Mouse (Mus musculus): ENCODE measurements around the gene Mapk7. TPM values are rescaled to one million over a fixed set of nuclear protein-coding genes. Genes with fewer than 3 reads are reported as not detected.
A peak's percentile ranks its signal among the peaks of the same experiment; 100 is the strongest.

Mapk7 gene
- 1 to 10 TPM; 5.7 to 6.4 TPM for total RNA-seq (2021)

DNA sequence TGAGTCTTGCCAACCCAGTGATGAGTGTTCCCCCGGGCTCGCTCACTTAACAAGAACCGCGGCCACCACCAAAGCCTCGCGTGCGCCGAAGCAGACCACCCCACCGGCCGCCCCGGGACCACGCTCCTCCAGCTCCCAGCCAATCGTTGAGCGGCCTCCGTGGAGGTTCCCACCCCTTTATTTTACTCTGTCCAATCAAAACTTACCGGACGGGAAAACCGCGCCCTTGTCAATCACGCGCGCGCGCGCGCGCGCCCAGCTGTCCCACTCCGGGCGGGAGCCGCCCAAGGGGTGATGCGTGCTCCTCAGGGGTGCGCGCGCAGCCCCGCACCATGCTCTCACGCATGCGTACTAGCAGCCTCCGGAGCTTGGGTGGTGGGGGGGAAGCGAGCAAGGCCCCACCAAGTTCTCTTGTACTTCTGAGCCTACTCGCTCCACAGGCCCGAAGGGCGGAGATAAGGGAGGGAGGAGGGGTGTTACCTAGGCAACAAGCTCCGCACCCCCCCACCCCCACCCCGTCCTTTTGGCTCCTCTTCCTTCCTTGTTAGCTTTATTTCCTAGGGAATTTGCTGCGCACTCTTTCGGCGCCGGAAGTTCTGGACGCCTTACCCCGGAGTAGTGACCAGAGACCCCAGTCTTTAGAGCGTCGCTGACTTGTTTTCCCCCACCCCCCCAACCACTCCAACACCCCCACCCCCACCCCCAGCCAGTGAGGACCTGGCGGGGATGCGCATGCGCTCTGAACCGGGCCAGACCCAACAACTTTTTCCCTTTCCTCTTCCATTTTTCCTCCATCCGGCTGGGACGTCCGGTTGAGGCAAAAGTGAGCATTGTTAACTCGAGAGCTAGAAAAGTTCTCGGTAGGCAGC lies at the start of gene Mapk7:
Gene Mapk7 (minus strand): TSS at position 278 of the 869 bp plus-strand sequence.
- intact Hi-C loops (cut with DNase I) = loop anchor here (2.0 kb wide), 1 partner anchor 86 kb away; no protein-coding TSS in a partner anchor
- DNase-seq = peak; percentile 93 to 94

DNA sequence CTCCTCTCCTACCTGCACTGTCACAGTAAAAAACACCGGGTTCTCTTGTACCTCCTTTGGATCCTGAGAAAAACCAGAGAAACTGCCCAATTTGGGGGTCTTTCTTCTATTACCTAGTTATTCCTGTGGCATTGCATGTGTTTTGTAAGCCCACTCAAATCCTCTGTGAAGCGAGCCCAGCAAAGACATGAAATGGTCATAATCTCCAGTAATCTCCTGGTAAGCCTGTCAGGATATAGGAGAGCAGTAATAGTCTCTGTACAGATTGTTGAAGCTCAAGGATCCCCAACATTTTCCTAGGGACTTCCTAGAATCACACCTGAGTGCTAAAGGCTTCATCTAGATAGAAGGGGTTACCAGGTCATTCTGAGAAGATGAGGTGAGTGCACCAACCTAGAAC lies 46.9 kb upstream of the Mapk7 start:
- DNase-seq = no peak
- intact Hi-C loops (cut with DNase I) = no loop called here

DNA sequence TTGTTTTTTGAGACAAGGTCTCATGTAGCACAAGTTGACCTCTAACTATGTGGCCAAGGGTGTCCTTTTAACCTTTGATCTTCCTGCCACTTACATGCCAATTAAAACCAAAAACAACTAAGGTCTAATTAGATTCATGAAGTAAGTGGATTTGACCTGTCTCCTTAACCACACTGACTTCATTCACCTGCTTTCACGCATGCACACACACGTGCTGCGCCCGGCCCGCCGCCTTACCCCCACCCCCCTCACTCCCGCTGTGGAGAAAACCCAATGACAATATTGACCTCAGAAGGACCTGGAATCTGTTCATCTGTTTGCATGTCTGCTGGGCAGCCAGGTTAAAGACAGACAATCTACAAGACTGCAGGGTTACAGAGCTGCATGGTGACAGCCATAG lies 46.4 kb upstream of the Mapk7 start:
- no peak for DNase-seq
- intact Hi-C loops (cut with DNase I) = no loop called here

DNA sequence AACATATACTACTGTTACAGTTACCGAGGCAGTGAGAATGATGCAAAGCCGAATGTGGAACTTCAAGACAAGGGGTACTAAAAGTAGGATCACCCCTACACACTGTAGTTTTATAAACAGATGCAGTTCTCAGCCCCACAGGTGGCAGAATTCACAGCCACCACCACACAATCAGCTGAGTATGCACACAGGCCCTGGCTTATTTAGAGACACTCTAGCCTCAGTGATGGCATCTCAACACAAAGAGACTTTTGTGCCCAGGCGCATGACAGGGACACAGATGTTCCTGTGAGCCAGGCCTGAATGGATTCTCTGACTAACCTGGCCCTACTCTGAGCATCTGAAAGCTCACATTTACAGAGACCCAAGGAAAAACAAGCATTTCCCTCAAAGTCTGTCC lies 43.2 kb upstream of the Mapk7 start:
- DNase-seq = no peak

DNA sequence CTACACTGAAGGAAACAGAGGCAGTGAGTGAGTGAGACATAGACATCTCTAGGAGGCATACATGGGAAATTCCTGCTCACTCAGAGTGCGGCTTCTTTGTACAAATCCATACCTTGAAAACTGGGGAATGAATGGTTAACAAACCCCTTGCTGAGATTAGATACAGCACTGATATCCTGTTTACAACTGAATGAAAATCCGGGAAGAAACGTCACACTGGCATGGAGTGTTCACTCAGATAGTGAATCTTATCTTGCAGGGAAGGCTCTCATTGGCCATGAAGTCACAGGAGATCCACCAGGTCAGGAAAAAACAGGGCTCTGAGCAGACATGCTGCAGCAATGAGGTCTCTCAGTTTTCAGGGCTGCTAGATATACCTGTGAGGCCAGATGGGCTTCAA lies 42.7 kb upstream of the Mapk7 start:
- intact Hi-C loops (cut with DNase I) = no loop called here
- no peak for DNase-seq

More for the DNA sequence above, 43.2 kb upstream of the Mapk7 start:
- intact Hi-C loops (cut with DNase I) = no loop called here

DNA sequence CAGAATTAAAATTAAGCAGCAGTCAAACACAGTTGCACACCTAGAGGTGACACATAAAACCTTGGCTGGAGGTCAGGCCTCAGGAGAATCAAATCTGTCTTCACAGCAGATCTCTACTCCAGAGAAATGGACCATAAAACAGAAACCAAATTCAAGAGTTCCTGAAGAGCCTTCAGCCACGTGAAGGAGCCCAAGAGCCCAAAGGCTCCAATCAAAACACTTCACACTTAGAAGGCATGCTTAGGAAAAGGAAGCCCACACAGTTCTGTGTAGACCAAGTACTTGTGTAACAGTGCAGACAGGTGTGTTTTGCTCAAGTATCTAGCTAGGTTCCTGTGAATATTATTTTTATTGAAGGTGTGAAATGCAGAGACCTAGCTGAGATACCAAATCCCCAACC lies 41.3 kb upstream of the Mapk7 start:
- intact Hi-C loops (cut with DNase I) = loop anchor here (2.0 kb wide), 1 partner anchor 43 kb away; the partner anchor contains the start of gene Epn2
- no peak for DNase-seq

DNA sequence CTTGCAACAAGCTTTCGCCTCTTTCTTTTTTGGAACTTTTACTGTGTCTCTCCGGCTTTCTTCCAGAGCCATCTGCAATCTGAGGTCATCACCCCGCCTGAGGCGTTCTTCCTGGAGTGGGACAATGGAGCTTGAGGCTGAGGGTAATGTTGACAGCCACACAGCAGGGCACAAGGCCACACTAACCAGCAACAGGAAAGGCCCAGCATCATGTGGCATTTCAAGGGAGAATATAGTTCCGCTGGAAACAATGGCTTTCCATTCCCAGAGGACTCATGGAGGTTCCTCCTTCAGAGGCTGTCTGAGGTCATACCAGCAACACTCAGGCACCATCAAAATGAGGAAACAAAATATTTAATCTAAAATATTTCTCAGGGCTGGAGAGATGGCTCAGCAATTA lies 39.4 kb upstream of the Mapk7 start:
- peak; percentile 34 to 39 for DNase-seq
- intact Hi-C loops (cut with DNase I) = loop anchor here (2.0 kb wide), 1 partner anchor 85 kb away; no protein-coding TSS in a partner anchor

DNA sequence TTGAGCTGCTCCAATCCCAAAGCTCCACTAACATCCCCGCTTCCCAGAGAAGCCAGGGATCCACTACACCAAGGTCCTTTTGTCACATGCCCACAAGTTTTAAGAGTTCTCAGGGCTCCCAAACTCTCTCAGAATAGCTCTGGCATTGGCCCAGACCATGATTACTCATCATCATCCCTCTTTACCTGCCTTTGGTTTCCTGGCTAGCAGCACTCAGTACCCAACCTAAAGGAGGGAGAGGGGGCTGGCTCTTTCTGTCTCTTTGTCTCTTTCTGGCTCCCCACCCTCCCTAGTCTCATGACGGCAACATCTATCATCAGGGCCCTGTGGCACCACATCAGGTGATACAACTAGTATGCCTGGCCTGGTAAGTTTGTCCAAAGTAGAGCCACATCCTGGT lies 38.6 kb upstream of the Mapk7 start:
- intact Hi-C loops (cut with DNase I) = loop anchor here (2.0 kb wide), 1 partner anchor 86 kb away; no protein-coding TSS in a partner anchor
- DNase-seq = peak in 1 of 2 experiments; percentile 22

DNA sequence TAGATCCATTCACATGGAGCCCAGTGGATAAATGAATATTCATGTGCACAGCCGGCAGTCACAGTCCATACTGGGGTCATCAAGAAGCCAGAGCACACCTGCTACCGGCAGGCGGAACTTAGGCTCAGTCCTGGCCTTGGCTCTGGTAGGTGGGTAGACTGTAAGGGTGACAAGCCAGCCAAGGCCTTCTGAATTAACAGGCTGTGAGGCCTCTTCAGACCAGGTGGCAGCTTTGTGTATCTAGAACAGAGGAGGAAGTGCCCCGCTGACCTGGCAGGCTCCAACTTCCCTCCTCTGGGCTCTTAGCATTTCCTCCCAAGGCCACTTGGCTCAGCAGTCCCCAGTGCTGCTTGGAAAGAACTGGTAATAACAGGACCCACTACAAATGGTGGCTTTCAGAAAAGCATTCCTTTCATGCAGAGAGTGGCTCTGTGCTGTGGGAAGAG lies 35.1 kb upstream of the Mapk7 start:
- DNase-seq = no peak

DNA sequence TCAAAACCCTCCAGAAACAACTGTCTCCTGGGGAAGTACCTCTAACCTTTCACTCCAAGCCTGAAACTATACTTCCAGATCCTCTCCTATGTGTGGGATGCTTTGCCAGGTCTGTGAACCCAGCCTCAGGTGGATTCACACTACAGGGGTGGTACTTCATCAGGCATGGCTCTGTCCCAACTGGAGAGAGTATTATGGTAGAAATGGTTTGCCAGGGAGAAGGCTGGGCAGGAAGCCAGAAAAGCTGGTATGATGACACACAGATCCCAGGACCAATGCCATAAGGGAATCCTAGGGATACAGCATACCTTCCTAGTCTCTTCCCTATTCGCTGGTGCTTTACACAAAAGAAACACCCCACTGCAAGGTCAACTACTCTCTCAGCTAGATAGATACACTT lies 32.7 kb upstream of the Mapk7 start:
- intact Hi-C loops (cut with DNase I) = no loop called here
- no peak for DNase-seq

More for the DNA sequence above, 35.1 kb upstream of the Mapk7 start:
- intact Hi-C loops (cut with DNase I) = no loop called here

DNA sequence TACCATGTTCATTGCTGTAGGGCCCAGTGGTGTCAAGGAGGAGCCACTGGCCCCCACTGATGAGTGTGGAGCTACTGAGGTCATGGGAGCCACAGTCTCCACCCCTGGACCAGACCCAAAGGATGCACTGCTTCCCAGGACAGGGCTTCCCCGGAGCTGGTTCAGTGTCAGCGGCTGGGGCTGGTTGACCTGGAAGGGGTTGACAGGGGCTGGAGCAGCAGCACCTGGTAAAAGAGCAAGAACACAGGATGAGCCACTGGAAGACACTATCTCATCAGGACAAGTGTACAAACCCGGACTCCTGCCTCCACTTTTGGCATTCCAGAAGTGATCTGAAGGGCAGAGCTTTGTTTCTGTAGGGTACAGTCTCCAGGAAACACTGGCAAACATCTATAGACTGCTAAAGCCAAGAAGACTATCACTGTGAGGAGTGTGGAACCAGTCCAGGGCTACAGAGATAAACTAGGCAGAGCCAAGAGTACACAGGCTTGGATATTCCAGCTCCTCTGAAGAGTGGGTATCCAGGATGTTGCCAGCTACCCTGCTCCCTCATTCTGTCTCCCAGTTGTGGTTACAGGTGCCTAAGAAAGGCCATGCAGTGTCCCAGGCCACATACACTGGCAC lies 25.4 kb upstream of the Mapk7 start:
- intact Hi-C loops (cut with DNase I) = no loop called here
- DNase-seq = no peak

DNA sequence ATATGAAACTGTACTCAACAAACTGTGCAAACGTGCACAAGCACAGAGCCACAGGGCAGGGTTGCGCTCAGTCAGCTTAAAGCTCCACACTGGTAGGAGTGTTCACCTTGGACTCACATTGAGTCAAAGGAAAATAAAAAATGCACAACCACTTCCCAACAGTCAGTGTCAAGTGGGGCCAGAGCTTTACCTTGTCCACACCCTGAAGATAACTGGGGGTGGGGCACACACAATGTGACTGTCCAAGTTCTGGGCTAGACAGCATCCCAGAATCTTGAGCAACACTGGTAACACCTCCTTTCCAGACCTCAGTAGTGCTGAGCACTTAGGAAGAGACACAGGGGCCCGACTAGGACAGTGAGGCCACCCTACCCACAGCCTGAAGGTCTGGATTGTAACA lies 24.7 kb upstream of the Mapk7 start:
- no peak for DNase-seq
- intact Hi-C loops (cut with DNase I) = no loop called here

DNA sequence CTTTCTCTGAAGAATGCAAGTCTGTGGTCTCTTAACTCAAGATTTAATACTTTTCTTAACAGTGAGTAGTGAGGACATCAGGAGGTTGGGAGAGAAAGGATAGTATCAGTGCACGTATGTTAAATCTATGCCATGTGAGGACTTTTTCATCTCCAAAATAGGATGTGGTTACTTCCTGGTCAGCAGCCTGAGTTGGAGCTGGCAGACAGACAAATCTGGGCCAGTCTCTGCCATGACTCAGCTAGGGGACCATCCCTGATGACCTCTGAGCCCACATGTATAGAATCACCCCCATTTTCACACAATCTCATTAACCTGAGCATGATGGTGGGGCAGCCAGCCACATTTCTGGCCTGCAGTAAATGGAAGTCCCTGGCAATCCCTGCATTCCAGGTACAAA lies 23.8 kb upstream of the Mapk7 start:
- intact Hi-C loops (cut with DNase I) = no loop called here
- DNase-seq = no peak

DNA sequence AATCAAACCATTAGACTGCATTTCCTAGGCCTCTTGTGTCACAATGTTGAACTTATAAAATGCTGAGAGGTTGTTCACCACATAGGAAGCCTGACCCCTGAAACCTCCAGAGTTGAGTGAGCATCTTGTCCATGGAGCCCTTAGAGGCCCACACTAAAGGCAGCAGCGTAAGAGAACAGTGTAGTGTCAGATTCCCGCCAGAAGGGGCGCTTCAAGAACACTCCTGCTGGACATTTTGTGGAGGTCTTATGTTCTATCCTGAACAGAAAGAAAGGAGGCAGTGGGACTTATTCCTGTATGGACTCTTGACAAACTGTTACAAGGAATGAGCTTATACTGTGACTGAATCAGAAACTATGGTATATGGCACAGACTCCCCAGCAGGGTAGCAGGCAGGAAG lies 20.7 kb upstream of the Mapk7 start:
- intact Hi-C loops (cut with DNase I) = no loop called here
- peak in 1 of 2 experiments; percentile 60 for DNase-seq

DNA sequence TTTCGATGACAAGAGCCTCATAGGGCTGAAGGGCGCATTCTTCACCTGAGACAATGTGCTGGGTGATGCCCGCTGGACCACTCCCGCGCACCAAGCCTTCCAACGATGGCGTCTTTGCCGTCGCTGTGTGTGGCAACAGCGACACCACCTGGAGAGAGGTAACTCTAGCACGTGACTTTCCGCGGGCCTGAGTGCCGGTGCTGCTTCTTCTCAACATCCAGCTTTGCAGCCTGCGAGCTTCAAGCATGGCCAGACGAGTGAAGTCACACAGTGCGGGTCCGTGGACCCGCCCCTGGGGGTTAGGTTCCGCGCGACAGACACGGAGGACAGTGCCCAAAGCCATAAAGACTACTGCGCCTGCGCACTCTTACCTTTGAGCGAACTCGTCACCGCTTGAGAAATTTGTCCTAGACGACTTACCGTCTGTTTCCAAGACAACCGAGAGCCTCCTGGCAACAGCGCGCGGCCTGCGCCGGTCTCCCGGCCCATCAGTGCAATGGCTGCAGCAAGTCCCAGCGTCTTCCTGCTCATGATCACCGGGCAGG lies 10.6 kb upstream of the Mapk7 start, which contains the start of gene B9d1:
Gene B9d1 (plus strand): TSS at position 432 of the 545 bp plus-strand sequence.
- intact Hi-C loops (cut with DNase I) = loop anchor here (1.0 to 5.0 kb wide), 7 partner anchors 74 to 307 kb away; partner anchors contain the start of gene Epn2
- peak; percentile 95 to 98 for DNase-seq

DNA sequence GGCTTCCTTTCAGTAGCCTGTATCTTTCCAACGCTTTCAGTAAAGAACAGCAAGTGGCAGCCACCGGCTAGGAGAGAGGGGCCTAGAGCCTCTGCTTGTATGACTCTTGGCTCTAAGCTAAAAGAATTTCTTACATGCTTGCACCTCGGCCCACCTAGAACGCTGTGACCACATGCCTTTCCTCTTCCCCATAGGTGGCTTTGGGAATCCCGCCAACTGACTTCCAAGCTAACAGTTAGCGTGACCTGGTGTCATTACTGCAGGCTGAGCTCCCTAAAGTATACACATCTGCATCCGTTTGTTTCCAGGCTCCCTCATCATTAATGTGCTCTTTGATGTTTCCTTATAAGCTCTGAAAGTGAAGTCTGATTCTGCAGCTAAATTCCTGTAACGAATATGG lies 9.7 kb upstream of the Mapk7 start:
- intact Hi-C loops (cut with DNase I) = loop anchor here (1.0 to 2.0 kb wide), 5 partner anchors 75 to 155 kb away; partner anchors contain the start of gene Epn2
- no peak for DNase-seq

DNA sequence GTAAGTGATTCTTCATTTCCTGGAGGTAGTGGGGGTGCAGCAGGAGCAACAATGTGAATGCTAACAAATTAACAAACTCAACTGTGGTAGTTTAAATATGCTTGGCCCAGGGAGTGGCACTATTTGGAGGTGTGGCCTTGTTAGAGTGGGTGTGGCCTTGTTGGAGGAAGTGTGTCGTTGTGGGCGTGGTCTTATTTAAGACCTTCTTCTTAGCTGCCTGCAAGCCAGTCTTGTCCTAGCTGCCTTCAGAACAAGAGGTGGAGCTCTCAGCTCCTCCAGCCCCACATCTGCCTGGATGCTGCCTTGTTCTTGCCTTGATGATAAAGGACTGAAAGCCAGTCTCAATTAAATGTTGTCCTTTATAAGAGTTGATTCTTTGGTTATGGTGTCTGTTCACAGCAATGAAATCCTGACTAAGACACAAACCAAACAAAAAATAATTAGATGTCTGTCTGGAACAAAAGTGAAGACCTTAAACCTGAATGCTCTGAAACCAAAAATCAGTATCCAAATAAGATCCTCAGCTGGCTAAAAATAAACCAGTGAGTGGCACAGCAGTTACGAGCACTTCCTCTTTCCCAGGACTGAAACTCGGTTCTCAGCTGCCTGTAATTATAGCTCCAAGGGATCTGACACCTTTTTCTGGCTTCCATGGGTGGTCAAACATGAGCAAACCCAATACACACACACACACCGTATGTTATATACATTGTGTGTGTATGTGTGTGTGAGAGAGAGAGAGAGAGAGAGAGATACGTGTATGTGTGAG lies 4.7 kb upstream of the Mapk7 start:
- DNase-seq = no peak
- intact Hi-C loops (cut with DNase I) = loop anchor here (5.0 kb wide), 1 partner anchor 392 kb away; no protein-coding TSS in a partner anchor

DNA sequence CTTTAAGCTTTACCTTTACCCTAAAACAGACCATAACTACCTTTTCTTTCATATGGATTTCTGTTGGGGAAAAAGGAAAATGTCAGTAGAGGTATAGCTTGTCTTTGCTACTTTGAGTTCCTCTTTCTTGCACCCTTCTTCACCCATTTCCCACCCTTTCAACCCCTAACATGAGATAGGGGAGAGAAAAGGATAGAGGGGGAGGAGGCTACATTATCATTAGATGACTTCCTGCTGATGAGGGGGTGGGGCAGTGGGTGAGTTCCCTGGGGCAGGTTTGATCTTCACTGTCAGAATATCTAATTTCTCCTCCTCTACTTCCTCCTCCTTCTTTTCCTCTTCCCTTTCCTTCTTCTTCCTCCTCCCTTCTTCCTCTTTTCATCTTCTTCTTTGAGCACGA lies 3.3 kb upstream of the Mapk7 start:
- intact Hi-C loops (cut with DNase I) = loop anchor here (5.0 kb wide), 1 partner anchor 390 kb away; no protein-coding TSS in a partner anchor
- DNase-seq = no peak

DNA sequence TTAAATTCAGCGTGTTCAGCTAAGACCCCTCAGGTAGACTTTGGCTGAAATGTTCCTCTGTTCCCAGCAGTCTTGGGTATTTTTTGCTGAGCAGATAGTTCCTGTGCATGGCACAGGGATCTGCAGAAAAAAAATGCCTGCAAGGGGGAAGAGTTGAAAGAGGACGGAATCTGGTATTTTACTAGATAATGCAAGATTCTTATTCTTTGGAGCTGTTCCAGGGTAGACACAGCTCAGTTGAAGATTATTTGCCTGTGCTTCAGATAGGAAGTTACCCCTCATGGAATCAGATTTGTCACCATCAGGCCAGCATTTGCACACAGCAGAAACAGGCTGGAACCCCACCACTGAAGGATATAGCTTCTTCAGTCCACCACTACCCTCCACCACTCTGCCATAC lies 1.3 kb upstream of the Mapk7 start:
- intact Hi-C loops (cut with DNase I) = loop anchor here (2.0 to 5.0 kb wide), 2 partner anchors 87 to 388 kb away; no protein-coding TSS in a partner anchor
- DNase-seq = no peak

DNA sequence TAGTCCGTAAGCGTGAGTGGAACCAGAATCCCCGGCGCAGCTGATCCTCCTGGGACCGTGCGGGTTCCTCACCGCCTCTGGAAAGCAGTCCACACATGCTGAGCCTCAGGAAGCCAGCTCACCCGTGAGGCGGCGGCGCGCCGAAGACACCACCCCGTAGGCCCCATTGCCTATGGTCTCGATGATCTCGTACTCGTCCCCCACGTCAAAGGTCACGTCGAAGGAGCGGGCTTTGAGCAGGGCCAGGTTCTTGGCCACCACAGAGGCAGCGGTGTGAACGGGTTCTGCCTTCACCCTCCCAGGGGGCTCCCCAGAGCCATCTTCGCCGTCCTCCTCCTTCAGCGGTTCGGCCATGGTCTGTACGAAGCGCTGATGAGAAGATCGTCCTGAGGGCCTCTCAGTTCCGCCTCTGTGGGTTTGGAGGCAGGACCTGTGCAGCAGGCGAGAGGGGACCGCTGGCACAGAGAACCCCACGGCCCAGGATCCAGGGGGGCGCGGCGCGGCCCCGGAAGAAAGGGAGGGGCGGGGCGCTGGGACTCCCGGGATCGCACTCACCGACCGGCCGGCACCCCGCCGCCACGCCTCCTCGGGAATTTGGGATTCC lies 579 bp downstream of the Mapk7 start:
- peak in 1 of 2 experiments; percentile 26 for DNase-seq
- intact Hi-C loops (cut with DNase I) = loop anchor here (2.0 kb wide), 1 partner anchor 85 kb away; no protein-coding TSS in a partner anchor
